Mouse (Mus musculus) CH12.LX (cell line): ENCODE results near the gene Timp2. TPM values are rescaled to one million over a fixed set of nuclear protein-coding genes. Genes with fewer than 3 reads are reported as not detected.

Source experiments
- DNase-seq: peaks from one replicate; pipeline ENCODE4 v3.0.0-alpha.2; 2013; ENCODE audit errors: extremely low read depth
- H3K27ac ChIP-seq: 2 replicates; pipeline ENCODE4 v1.5.1; 2012; ENCODE audit warnings: low read depth, mild to moderate bottlenecking, control low read depth, moderate library complexity; ENCODE audit not compliant: insufficient read depth
- H3K27me3 ChIP-seq: replicated peaks from 2 replicates; pipeline ENCODE3; 2012; ENCODE audit warnings: inconsistent platforms
- H3K36me3 ChIP-seq, 2 experiments: replicated peaks in 1 of 2; 2 replicates each; pipeline versions ENCODE3 to v1.6.1; 2012; ENCODE audit warnings: inconsistent platforms in 1 of 2, low read length in 1 of 2, mild to moderate bottlenecking in 1 of 2, mixed read lengths in 1 of 2, moderate library complexity in 1 of 2; ENCODE audit not compliant: control insufficient read depth in 1 of 2, insufficient read depth in 1 of 2
- H3K4me1 ChIP-seq, 2 experiments: 2 replicates each; pipeline ENCODE4 v1.6.1; 2012; ENCODE audit warnings: inconsistent platforms in 1 of 2, moderate library complexity in 1 of 2; ENCODE audit not compliant: insufficient read depth in 2 of 2, control insufficient read depth in 1 of 2
- H3K4me2 ChIP-seq: 2 replicates; pipeline ENCODE4 v1.6.1; 2012; ENCODE audit warnings: low read depth, mild to moderate bottlenecking, control low read depth; ENCODE audit not compliant: poor library complexity, insufficient read depth, severe bottlenecking
- H3K4me3 ChIP-seq, 3 experiments: fragments of 150-350 bp in 1 of 3; sonication (generic) in 1 of 3; replicated peaks in 1 of 3; 2 replicates each; pipeline versions ENCODE3 to v1.5.1; 2011 to 2012; ENCODE audit warnings: low read depth in 2 of 3, low read length in 2 of 3, mild to moderate bottlenecking in 2 of 3, moderate library complexity in 2 of 3, control low read depth in 1 of 3, improper control_type of control experiment in 1 of 3, inconsistent platforms in 1 of 3, mixed read lengths in 1 of 3; ENCODE audit not compliant: poor library complexity in 1 of 3
- H3K79me2 ChIP-seq: replicated peaks from 2 replicates; pipeline ENCODE4 v1.6.1; 2012; ENCODE audit warnings: mild to moderate bottlenecking, moderate library complexity; ENCODE audit not compliant: control insufficient read depth, poor library complexity, insufficient read depth, severe bottlenecking; ENCODE audit errors: extremely low read depth
- H3K9ac ChIP-seq: 2 replicates; pipeline ENCODE4 v1.6.1; 2012; ENCODE audit warnings: low read depth, mild to moderate bottlenecking, control low read depth, moderate library complexity; ENCODE audit not compliant: insufficient read depth
- H3K9me3 ChIP-seq: replicated peaks from 2 replicates; pipeline ENCODE3; 2012; ENCODE audit warnings: low read length, inconsistent platforms, mixed read lengths
- BHLHE40 ChIP-seq: IDR thresholded peaks from 2 replicates; pipeline ENCODE4 v1.6.1; 2011; ENCODE audit warnings: mild to moderate bottlenecking, low read depth, low read length, improper control_type of control experiment
- CHD1 ChIP-seq: IDR thresholded peaks from 2 replicates; pipeline ENCODE4 v1.6.1; 2012; ENCODE audit warnings: low read depth, low read length, improper control_type of control experiment, inconsistent platforms
- CHD2 ChIP-seq: IDR thresholded peaks from 2 replicates; pipeline ENCODE4 v1.6.1; 2011; ENCODE audit warnings: low read length, improper control_type of control experiment
- CTCF ChIP-seq, 2 experiments: IDR thresholded peaks in 1 of 2; conservative IDR thresholded peaks in 1 of 2; 2 replicates each; pipeline ENCODE4 v1.5.1; 2011 to 2012; ENCODE audit warnings: low read depth in 2 of 2, low read length in 2 of 2, improper control_type of control experiment in 1 of 2, inconsistent platforms in 1 of 2, mild to moderate bottlenecking in 1 of 2, moderate library complexity in 1 of 2
- ELF1 ChIP-seq: IDR thresholded peaks from 2 replicates; pipeline ENCODE4 v1.6.1; 2014; ENCODE audit warnings: low read depth, mild to moderate bottlenecking, inconsistent platforms, low read length, improper control_type of control experiment
- HCFC1 ChIP-seq: IDR thresholded peaks from 2 replicates; pipeline ENCODE4 v1.6.1; 2012; ENCODE audit warnings: low read depth, mild to moderate bottlenecking, inconsistent platforms, low read length, improper control_type of control experiment
- JUN ChIP-seq: IDR thresholded peaks from 2 replicates; pipeline ENCODE4 v1.6.1; 2011; ENCODE audit warnings: low read depth, mild to moderate bottlenecking, low read length, improper control_type of control experiment, moderate library complexity; ENCODE audit not compliant: insufficient read depth
- JUND ChIP-seq: conservative IDR thresholded peaks from 2 replicates; pipeline ENCODE4 v1.6.1; 2011; ENCODE audit warnings: low read depth, low read length, improper control_type of control experiment
- KAT2A ChIP-seq: IDR thresholded peaks from 2 replicates; pipeline ENCODE4 v1.6.1; 2012; ENCODE audit warnings: low read length, improper control_type of control experiment, inconsistent platforms; ENCODE audit not compliant: insufficient replicate concordance
- MAFK ChIP-seq: IDR thresholded peaks from 2 replicates; pipeline ENCODE4 v1.6.1; 2011; ENCODE audit warnings: low read length, improper control_type of control experiment; ENCODE audit not compliant: insufficient replicate concordance
- MAX ChIP-seq: IDR thresholded peaks from 2 replicates; pipeline ENCODE4 v1.6.1; 2011; ENCODE audit warnings: low read length, improper control_type of control experiment
- MYC ChIP-seq: IDR thresholded peaks from 2 replicates; pipeline ENCODE4 v1.6.1; 2011; ENCODE audit warnings: low read depth, mild to moderate bottlenecking, improper control_type of control experiment, low read length
- PAX5 ChIP-seq: IDR thresholded peaks from 2 replicates; pipeline ENCODE4 v1.6.1; 2012; ENCODE audit warnings: low read length, inconsistent platforms, mixed read lengths
- POLR2A ChIP-seq: IDR thresholded peaks from 2 replicates; pipeline ENCODE4 v1.6.1; 2011; ENCODE audit warnings: low read depth, mild to moderate bottlenecking, improper control_type of control experiment, low read length
- RAD21 ChIP-seq: IDR thresholded peaks from 2 replicates; pipeline ENCODE4 v1.6.1; 2011; ENCODE audit warnings: low read depth, mild to moderate bottlenecking, low read length, improper control_type of control experiment, moderate library complexity
- SIN3A ChIP-seq: IDR thresholded peaks from 2 replicates; pipeline ENCODE4 v1.6.1; 2012; ENCODE audit warnings: low read length, improper control_type of control experiment, inconsistent platforms
- SMC3 ChIP-seq: IDR thresholded peaks from 2 replicates; pipeline ENCODE4 v1.6.1; 2011; ENCODE audit warnings: low read depth, low read length, improper control_type of control experiment
- TCF12 ChIP-seq: IDR thresholded peaks from 2 replicates; pipeline ENCODE4 v1.6.1; 2014; ENCODE audit warnings: low read depth, mild to moderate bottlenecking, inconsistent platforms, low read length, improper control_type of control experiment
- USF2 ChIP-seq: conservative IDR thresholded peaks from 2 replicates; pipeline ENCODE4 v1.6.1; 2011; ENCODE audit warnings: low read depth, low read length, improper control_type of control experiment
- ZKSCAN1 ChIP-seq: IDR thresholded peaks from 2 replicates; pipeline ENCODE4 v1.6.1; 2012; ENCODE audit warnings: low read depth, inconsistent platforms, low read length, improper control_type of control experiment, borderline replicate concordance
- ZMIZ1 ChIP-seq: IDR thresholded peaks from 2 replicates; pipeline ENCODE4 v1.6.1; 2012; ENCODE audit warnings: low read depth, mild to moderate bottlenecking, inconsistent platforms, low read length, improper control_type of control experiment
- ZNF384 ChIP-seq: IDR thresholded peaks from 2 replicates; pipeline ENCODE4 v1.6.1; 2012; ENCODE audit warnings: low read depth, low read length, improper control_type of control experiment, inconsistent platforms
- dilution Hi-C: fragments of 300-500 bp; cut with MboI; formaldehyde crosslinking; loops from 2 replicates; pipeline ENCODE4 v1.14.3; 2020; ENCODE audit warnings: low sequenced_read_pairs; ENCODE audit not compliant: extremely low pct_unique_long_range_greater_than_20kb, extremely low pct_ligation_motif_present
- in situ Hi-C: fragments of 300-500 bp; cut with MboI; formaldehyde crosslinking; loops from 3 replicates; pipeline ENCODE4 v1.14.3; 2019; ENCODE audit warnings: low sequenced_read_pairs, low pct_ligation_motif_present, low pct_unique_long_range_greater_than_20kb, mixed read lengths
- polyA plus RNA-seq: library from polyadenylated mRNA; unstranded; fragments of >175 nt; gene quantifications from 2 replicates; pipeline ENCODE4 v1.2.1, GENCODE M21; 2012; ENCODE audit warnings: low read depth; ENCODE audit not compliant: insufficient read length
- total RNA-seq, 2 experiments: library from RNA; depleted of rRNA; stranded (reverse); fragments of 300-350 nt in 1 of 2; fragments of >200 nt in 1 of 2; gene quantifications; 2 replicates each; pipeline ENCODE4 v1.2.3; 2012 to 2014

Timp2 gene
- total and polyA plus RNA-seq, 3 experiments = 0.34 TPM; not detected in 2

GRCm38 (mm10) chr11:118328947-118329346, 26.6 kb downstream of the Timp2 start:
- no peak for DNase-seq
- in situ Hi-C loops (loop anchor here (5.0 kb wide), 1 partner anchor 48 kb away; no protein-coding TSS in a partner anchor), dilution Hi-C loops (no loop called here)

GRCm38 (mm10) chr11:118328511-118328910, 27.0 kb downstream of the Timp2 start:
- dilution Hi-C loops = no loop called here
- DNase-seq = no peak
- no peak overlapping the region for H3K9ac ChIP-seq
- H3K79me2 ChIP-seq = no peaks in the 10 kb centered on the region
- H3K27me3 ChIP-seq = peaks cover 84% of the 10 kb centered on the region
- H3K4me1 ChIP-seq = no peaks in the 10 kb centered on the region
- no peaks in the 10 kb centered on the region for H3K36me3 ChIP-seq
- TF ChIP-seq HCFC1 (no peak), CTCF (conservative IDR thresholded peaks at IDR 0.05 in 1 of 2, IDR thresholded peaks at IDR 0.05 in 1 of 2; ENCODE audit: low read depth in 2 of 2, low read length in 2 of 2) (no peak), BHLHE40 (no peak), ZMIZ1 (no peak), MAFK (no peak), SIN3A (no peak), CHD1 (no peak), RAD21 (no peak), MAX (no peak), TCF12 (no peak), CHD2 (no peak), ZNF384 (no peak), SMC3 (no peak), KAT2A (no peak), ELF1 (no peak)
- in situ Hi-C loops = loop anchor here (5.0 kb wide), 1 partner anchor 49 kb away; no protein-coding TSS in a partner anchor
- H3K9me3 ChIP-seq = peaks cover 6% of the 10 kb centered on the region
- H3K4me2 ChIP-seq = no peak overlapping the region
- H3K27ac ChIP-seq = no peak overlapping the region
- H3K4me3 ChIP-seq = no peak overlapping the region

More at GRCm38 (mm10) chr11:118328947-118329346, 26.6 kb downstream of the Timp2 start:
- no peak overlapping the region for H3K4me3 ChIP-seq
- H3K4me2 ChIP-seq = no peak overlapping the region
- no peaks in the 10 kb centered on the region for H3K36me3 ChIP-seq
- H3K9ac ChIP-seq = no peak overlapping the region
- no peaks in the 10 kb centered on the region for H3K79me2 ChIP-seq
- no peaks in the 10 kb centered on the region for H3K4me1 ChIP-seq
- TF ChIP-seq JUN (no peak), BHLHE40 (no peak), MYC (no peak), ZKSCAN1 (no peak), PAX5 (no peak), MAX (no peak), POLR2A (no peak), USF2 (no peak), MAFK (no peak), ZMIZ1 (no peak), SIN3A (no peak), CHD2 (no peak), JUND (no peak), CHD1 (no peak)
- peaks cover 84% of the 10 kb centered on the region for H3K27me3 ChIP-seq
- H3K9me3 ChIP-seq = peaks cover 6% of the 10 kb centered on the region
- no peak overlapping the region for H3K27ac ChIP-seq
